Mouse (Mus musculus) thymus, postnatal 14 days (tissue): ENCODE measurements around the gene Gm3604.
"Not testable (repeated sequence)": the region's sequence is repeated elsewhere in the genome, so short reads cannot be mapped to it uniquely, and the experiment has no call there.

Experiments used
- DNase-seq: peaks from one replicate; pipeline ENCODE4 v3.0.0; 2021

Gm3604 gene

DNA sequence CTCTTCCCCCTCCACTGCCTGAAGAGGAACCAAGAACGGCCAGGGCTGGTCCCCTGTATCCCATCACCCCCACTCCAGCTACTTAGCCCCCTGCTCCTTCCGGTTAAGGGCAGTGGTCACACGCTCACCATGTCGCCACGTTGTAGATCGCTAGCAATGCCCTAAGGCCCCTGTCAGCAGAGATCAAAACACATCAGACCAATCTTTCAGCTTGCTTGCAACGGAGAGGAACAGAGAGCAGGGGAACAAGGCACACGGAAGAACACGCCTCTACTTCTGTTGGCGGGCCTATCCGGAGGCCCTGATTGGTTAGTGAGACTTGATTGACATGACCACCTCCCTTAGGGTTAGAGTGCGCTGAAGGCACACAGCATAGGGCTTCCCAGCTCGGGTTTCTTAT, at the start of gene Gm3604:
Gene Gm3604 (minus strand): TSS at position 226 of the 400 bp plus-strand sequence.
- peak; percentile 74 for DNase-seq

DNA sequence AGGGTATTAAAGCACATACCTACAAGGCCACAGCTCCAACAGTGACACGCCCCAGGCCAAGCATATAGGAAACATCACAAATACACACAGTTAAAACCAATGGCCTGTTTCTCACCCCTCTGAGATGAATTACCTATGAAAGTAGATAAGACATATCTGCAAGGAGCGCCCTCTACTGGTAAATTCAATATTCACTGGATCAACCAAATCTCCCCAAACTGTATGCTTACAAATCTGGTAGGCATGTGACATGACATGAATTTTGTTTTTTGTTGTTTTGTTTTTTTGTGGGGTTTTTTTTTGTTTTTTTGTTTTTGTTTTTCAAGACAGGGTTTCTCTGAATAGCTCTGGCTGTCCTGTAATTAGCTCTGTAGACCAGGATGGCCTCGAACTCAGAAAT, 16.2 kb upstream of the Gm3604 start:
- DNase-seq = not testable (repeated sequence)

DNA sequence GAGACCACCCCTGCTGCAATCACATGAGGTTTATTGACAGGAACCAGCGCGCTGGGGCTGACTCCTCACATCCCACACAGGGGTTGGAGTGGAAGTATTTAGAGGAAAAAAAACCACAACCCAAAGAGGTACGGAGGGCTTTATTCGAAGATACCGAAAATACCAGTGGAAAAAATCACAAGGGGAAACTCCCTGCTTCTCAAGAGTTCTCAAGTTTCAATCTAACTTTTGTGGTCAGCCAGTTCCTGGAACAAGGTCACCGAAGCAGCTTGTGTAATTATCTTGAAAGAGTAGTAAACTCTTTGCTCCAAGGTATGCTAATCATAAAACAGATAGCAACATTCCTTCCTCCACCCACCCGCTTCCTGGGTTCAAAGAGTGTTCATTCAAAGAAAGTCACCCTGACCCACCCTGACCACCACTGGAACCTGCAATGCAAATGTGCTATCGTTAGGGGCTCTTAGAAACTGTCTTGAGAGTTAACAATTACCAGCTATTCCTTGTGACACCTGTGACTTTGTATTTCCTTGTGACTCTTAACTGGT, 7.2 kb upstream of the Gm3604 start:
- DNase-seq = not testable (repeated sequence)

DNA sequence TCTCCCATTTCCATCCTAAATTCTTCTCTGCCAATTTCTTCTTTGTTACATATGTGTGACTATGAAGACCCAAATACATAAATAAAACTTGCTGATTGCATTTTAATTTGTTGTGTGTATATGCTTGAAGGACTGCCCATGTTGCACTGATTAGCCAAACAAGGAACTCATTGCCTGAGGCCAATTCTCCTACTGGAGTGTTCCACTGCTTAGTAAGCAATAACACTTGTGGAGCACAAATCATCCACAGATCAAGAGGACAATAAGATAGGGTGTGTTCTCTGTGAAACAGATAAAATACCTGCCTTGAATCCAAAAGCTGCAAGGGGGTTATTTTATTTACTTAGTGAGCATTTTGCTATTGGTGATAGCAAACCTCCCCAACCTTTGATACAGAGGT, 51.2 kb downstream of the Gm3604 start:
- DNase-seq = no peak

DNA sequence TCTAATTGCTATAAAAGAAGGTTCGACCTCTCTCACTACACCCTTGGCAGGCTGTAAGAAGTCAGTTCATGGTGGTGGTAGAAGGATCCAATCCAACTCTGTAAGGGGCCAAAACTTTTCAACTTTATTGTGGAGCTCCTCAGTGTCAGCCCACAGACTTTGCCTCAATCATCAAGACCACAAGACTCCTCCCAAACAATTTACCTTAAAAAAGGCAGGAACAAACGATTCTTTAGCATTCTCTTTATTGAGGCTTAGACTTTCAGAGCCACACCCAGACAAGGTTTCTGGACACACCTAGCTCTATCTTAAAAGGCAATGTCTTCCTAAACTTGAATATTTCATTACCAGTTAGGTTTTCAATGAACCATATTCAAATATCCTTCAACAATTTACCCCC, 51.6 kb downstream of the Gm3604 start:
- no peak for DNase-seq
